Mouse (Mus musculus) olfactory bulb, adult 2 months (tissue): Measurements from ENCODE around the gene Mrtfa.

Source experiments
- CTCF ChIP-seq: fragments of 200-500 bp; IDR thresholded peaks from 2 replicates; pipeline ENCODE4 v1.5.1; 2012; ENCODE audit warnings: low read depth, mild to moderate bottlenecking, low read length, moderate library complexity; ENCODE audit not compliant: insufficient read depth
- POLR2A ChIP-seq: fragments of 200-500 bp; IDR thresholded peaks from 2 replicates; pipeline ENCODE4 v1.6.1; 2012; ENCODE audit warnings: mild to moderate bottlenecking, low read depth, low read length, moderate library complexity; ENCODE audit not compliant: insufficient read depth

DNA sequence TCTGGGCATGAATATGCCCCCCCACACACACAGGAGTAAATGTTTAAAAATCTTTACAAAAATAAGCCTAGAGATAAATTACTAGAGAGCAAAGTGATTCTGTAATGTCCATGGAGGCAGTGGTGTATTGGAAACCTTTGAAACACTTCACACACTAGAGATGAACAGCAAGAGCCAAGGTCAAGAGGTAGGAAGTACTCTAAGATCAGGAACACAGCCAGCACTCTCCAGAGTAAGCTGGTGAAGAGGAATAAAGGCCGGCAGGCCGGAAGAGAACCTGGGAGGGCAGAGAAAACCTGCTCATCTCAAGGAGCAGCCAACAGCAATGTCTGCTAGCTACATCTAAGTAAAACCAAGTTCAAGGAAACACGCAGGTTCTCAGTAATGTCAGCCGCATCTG is 125.9 kb downstream of the Mrtfa start:
- TF ChIP-seq POLR2A = no peak
- TF ChIP-seq CTCF = no peak
